Mouse (Mus musculus): Measurements from ENCODE around the gene Plxna2.
A peak's percentile ranks its signal among the peaks of the same experiment; 100 is the strongest.

The Plxna2 gene

DNA sequence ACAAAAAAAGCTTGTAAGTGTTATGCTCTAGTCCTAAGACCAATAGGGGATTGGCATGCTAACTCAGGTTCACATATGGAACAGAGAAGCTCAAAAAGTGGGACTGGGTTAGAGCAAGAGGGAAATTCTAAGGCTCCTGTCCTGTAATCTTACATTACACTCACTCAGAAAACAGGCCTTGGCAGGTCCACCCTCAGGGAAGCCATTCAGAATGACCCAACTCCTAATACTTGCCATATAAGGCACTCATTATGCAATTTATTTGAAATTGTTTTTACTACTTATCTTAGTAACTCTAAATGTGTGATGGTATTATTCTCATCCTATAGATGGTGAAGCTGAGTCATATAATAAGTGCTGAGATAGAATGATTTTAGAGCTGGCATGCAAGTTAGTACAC, 146.9 kb downstream of the Plxna2 start:
- DNase-seq (ENCODE audit: low read depth, low spot score), result no peak

- DNase-seq (ENCODE audit: low read depth, low spot score), result no peak
Measured at GRCm38 (mm10) chr1:194768799-194769198, 150.8 kb downstream of the Plxna2 start.

DNA sequence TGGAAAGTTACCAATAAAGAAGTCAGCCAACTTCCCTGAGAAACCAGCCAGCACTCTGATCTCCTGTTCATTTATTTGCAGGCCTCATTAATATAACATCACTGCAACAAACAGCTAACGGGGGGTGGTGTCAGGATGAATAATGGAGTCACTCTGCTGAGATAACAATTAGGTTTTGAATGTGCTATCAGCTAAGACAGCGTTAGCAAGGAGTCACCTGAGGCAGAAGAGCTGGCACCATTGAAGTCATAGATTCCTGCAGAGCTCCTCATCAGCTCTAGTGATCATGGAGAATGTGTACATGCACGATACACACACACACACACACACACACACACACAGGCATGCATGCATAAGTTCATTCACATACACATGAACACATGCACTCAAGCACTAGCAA, 154.0 kb downstream of the Plxna2 start:
- DNase-seq (ENCODE audit: low read depth, low spot score), result no peak

GRCm38 (mm10) chr1:194773899-194774298, 155.9 kb downstream of the Plxna2 start:
- no peak for DNase-seq (ENCODE audit: low read depth, low spot score)

DNA sequence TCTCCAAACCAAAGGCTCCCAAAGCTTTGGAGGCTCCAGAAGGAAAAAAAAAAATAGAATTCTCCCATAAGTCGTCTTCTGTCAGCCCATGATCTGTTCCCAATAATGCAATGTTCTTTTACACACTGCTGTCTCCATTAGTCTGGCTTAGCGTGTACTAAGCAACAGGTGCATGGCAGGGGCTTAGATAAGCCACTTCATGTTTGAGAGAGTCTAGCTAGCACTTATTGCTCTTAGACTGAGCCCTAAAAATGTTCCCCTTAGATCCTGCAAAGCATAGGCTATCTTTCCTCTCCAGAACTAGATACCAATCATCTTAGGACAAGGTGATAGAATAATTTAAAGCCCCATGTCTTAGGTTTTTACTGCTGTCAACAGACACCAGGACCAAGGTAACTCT, 156.3 kb downstream of the Plxna2 start:
- no peak for DNase-seq (ENCODE audit: low read depth, low spot score)

GRCm38 (mm10) chr1:194774754-194775153, 156.7 kb downstream of the Plxna2 start:
- peak; percentile 27 for DNase-seq (ENCODE audit: low read depth, low spot score)

DNA sequence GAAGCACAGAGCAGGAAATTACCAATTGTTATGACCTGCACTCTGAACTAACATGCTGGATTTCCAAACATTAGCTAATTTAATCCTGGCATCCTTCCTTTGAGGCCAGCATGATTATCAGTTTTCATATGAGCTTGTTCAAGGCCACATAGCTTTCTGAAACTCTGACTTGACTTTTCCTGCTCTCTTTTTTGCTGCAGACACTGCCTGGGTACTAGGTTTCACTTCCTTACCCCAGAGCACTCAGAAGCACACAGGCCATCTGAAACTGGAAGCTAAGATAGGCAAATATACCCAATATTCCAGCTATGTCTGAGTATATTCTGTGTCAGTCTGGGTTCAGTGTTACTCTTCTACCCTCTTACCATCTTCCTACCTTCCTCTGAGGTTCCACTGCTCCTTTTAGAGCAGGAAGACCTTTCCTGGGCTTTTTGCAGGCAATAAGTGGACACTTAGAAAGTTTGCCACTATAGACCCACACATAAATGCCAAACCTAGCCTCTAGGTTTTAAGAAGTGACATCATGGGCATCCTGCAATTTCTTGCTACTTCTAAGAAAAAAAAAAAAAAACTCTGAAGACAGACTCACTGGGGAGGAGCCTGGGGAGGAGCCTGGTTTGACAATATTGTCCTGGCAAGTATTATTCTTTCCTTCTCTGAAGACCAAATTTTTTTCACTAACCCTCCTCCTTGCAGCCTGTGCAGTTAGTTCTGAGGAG, 157.8 kb downstream of the Plxna2 start:
- peak; percentile 75 for DNase-seq (ENCODE audit: low read depth, low spot score)

GRCm38 (mm10) chr1:194776510-194777244, 158.7 kb downstream of the Plxna2 start:
- DNase-seq (ENCODE audit: low read depth, low spot score), result peak; percentile 35

DNA sequence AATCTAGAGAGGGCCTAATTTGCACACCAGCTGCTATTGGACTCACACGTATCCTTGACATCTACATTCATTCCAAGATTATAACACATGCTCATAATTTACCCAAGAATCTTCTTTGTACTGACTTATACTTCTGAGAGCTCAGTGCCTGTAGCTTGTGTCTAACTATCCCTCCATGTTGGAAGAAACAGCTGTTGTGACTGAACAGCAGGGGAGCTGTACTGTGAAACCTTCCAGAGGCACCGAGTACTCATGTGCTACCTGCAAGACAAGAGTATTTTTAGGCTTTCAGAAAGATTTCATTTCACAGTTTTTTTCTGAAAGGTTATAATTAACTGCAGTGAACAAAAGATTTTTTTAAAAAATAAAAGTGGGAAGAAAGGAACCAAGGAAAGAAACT, 159.6 kb downstream of the Plxna2 start:
- no peak for DNase-seq (ENCODE audit: low read depth, low spot score)

- no peak for DNase-seq (ENCODE audit: low read depth, low spot score)
Measured at GRCm38 (mm10) chr1:194780392-194780791, 162.4 kb downstream of the Plxna2 start.

- DNase-seq (ENCODE audit: low read depth, low spot score), result no peak
Measured at GRCm38 (mm10) chr1:194780794-194781390, 162.9 kb downstream of the Plxna2 start.

- DNase-seq (ENCODE audit: low read depth, low spot score), result no peak
Measured at GRCm38 (mm10) chr1:194781556-194781955, 163.5 kb downstream of the Plxna2 start.

GRCm38 (mm10) chr1:194782325-194782724, 164.3 kb downstream of the Plxna2 start:
- DNase-seq (ENCODE audit: low read depth, low spot score), result no peak

DNA sequence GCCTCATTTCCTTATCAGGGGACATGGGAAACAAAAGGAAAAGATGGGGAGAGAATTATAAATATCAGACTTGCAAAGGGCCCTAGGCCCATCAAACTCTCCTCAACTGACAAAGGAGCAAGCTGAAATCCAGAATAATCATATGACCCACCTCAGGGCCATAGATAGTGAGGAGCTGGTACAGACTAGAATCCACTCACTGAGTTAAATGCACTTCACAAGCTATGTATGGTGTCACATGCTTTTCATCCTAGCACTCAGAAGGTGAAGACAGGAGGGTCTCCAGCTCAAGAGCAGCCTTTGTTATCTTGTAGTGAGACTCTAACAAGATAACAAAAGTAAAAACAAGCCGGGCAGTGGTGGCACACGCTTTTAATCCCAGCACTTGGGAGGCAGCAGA, 169.6 kb downstream of the Plxna2 start:
- no peak for DNase-seq (ENCODE audit: low read depth, low spot score)

- DNase-seq (ENCODE audit: low read depth, low spot score), result no peak
Measured at GRCm38 (mm10) chr1:194793226-194793924, 175.4 kb downstream of the Plxna2 start.

GRCm38 (mm10) chr1:194795316-194795715, 177.3 kb downstream of the Plxna2 start:
- DNase-seq (ENCODE audit: low read depth, low spot score), result no peak

DNA sequence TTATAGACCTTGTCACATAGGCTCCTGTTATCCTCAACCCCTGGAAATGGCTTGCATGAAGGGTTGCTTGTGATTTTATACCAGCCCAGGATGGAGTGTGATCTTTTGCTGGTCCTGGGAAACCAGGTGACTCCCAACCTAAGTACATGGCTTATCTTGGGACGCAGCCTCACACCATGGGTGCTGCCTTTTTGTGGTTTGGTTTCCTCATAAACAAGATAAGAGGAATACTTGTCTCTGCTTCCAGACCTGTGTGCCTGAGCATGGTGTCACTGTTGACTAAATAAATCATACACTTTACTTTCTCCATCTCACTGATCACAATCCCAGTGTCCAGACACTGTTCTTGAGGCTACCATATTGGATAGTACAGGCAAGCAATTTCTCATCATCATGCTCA, 179.8 kb downstream of the Plxna2 start:
- DNase-seq (ENCODE audit: low read depth, low spot score), result no peak

DNA sequence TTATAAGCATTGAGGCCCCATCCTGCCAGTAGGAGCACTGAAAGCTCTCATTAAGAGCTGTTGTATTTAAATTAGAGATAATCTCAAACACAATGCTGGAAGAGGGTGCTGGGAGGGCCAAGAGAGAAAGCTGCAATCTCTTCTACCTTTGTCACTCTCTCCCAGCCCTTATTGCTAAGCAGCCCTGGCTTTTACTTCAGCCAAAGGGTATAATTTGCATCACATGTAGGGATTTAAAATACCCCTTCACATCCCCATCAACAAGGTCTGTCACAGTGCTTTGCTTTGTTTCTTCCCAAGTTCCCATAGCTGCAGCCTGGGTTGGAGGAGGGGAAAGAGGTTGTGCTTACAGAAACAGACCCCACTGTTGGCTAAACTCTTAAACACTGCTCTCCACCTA, 180.5 kb downstream of the Plxna2 start:
- DNase-seq (ENCODE audit: low read depth, low spot score), result no peak

- no peak for DNase-seq (ENCODE audit: low read depth, low spot score)
Measured at GRCm38 (mm10) chr1:194808261-194808660, 190.2 kb downstream of the Plxna2 start.

DNA sequence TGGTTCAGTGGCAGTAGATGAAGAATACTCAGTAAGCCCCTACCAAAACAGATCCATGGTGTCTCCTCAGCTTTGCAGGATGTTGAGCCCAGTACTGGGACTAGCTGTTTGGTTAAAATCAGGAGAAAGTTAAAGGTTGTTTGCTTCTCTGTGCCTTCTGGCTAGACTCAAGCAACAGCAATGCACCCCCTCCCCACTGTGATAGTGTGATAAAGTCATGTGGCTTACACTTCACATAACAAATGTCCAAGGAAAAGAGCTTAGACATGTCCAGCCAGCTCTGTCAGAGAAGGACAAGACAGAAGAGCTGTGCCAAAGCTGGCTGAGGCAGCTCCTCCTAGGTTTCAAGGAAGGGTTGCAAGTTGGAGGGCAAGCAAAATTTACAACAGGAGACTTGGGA, 190.7 kb downstream of the Plxna2 start:
- DNase-seq (ENCODE audit: low read depth, low spot score), result no peak

DNA sequence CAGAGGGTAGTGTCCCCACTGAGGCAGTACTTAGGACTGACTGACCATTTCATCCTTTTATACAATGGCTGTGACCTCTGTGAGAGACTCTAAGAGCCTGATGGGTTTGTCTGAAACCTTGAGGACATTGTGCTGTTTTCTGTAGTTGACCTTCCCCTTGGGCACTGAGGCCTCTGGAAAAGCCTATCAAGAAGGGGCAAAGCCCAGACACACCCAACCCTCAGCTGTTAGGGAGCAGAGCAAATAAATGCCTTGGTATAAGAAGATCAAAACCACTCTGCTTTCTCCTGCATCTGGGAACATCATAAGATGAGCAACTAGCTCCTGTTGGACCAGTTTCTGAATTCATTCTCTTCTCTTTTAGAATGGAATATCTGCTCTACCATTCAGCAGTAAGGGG, 191.6 kb downstream of the Plxna2 start:
- no peak for DNase-seq (ENCODE audit: low read depth, low spot score)

- DNase-seq (ENCODE audit: low read depth, low spot score), result no peak
Measured at GRCm38 (mm10) chr1:194814187-194814586, 196.2 kb downstream of the Plxna2 start.
